Mouse (Mus musculus) MEL (cell line): Measurements from ENCODE around the gene Dnah17. TPM values are rescaled to one million over a fixed set of nuclear protein-coding genes. Genes with fewer than 3 reads are reported as not detected.

Experiments used
- DNase-seq: peaks from one replicate; pipeline ENCODE4 v3.0.0; 2011; ENCODE audit warnings: low read depth, low spot score
- H3K27ac ChIP-seq: 2 replicates; pipeline ENCODE4 v1.5.1; 2012; ENCODE audit warnings: low read depth, mild to moderate bottlenecking, control low read depth, low read length, moderate library complexity; ENCODE audit not compliant: control insufficient read depth
- H3K27me3 ChIP-seq, 2 experiments: fragments of 150-350 bp in 1 of 2; sonication (generic) in 1 of 2; 2 replicates each; pipeline ENCODE4 v1.6.1; 2012; ENCODE audit warnings: low read length in 2 of 2, mild to moderate bottlenecking in 2 of 2, improper control_type of control experiment in 1 of 2, moderate library complexity in 1 of 2; ENCODE audit not compliant: insufficient read depth in 2 of 2, control insufficient read depth in 1 of 2
- H3K36me3 ChIP-seq, 2 experiments: 2 replicates each; pipeline ENCODE4 v1.6.1; 2012 to 2014; ENCODE audit warnings: low read length in 2 of 2, improper control_type of control experiment in 1 of 2, inconsistent platforms in 1 of 2, mild to moderate bottlenecking in 1 of 2; ENCODE audit not compliant: insufficient read depth in 2 of 2, control insufficient read depth in 1 of 2
- H3K4me1 ChIP-seq, 2 experiments: fragments of 150-350 bp in 1 of 2; sonication (generic) in 1 of 2; 2 replicates each; pipeline ENCODE4 v1.6.1; 2012; ENCODE audit warnings: low read length in 2 of 2, improper control_type of control experiment in 1 of 2, mild to moderate bottlenecking in 1 of 2; ENCODE audit not compliant: insufficient read depth in 2 of 2, control insufficient read depth in 1 of 2
- H3K4me3 ChIP-seq, 2 experiments: fragments of 150-350 bp in 1 of 2; sonication (generic) in 1 of 2; 2 replicates each; pipeline ENCODE4 v1.5.1; 2012; ENCODE audit warnings: low read depth in 2 of 2, low read length in 2 of 2, mild to moderate bottlenecking in 2 of 2, moderate library complexity in 2 of 2, control low read depth in 1 of 2, improper control_type of control experiment in 1 of 2; ENCODE audit not compliant: control insufficient read depth in 1 of 2, insufficient read depth in 1 of 2
- H3K79me2 ChIP-seq: 2 replicates; pipeline ENCODE4 v1.6.1; 2012; ENCODE audit warnings: mild to moderate bottlenecking, low read length, moderate library complexity; ENCODE audit not compliant: control insufficient read depth, poor library complexity, insufficient read depth
- H3K9ac ChIP-seq: 2 replicates; pipeline ENCODE4 v1.6.1; 2012; ENCODE audit warnings: low read depth, mild to moderate bottlenecking, control low read depth, low read length, moderate library complexity; ENCODE audit not compliant: control insufficient read depth, poor library complexity, severe bottlenecking
- H3K9me3 ChIP-seq: fragments of 150-350 bp; sonication (generic); replicated peaks from 2 replicates; pipeline ENCODE4 v1.6.1; 2012; ENCODE audit warnings: mild to moderate bottlenecking, low read length, improper control_type of control experiment, moderate library complexity; ENCODE audit not compliant: insufficient read depth
- BHLHE40 ChIP-seq: IDR thresholded peaks from 2 replicates; pipeline ENCODE4 v1.6.1; 2012; ENCODE audit warnings: low read depth, mild to moderate bottlenecking, inconsistent platforms, low read length, improper control_type of control experiment, borderline replicate concordance
- CHD1 ChIP-seq: IDR thresholded peaks from 2 replicates; pipeline ENCODE4 v1.6.1; 2012; ENCODE audit warnings: low read depth, mild to moderate bottlenecking, inconsistent platforms, low read length, improper control_type of control experiment
- GABPA ChIP-seq: IDR thresholded peaks from 2 replicates; pipeline ENCODE4 v1.6.1; 2012; ENCODE audit warnings: low read depth, mild to moderate bottlenecking, inconsistent platforms, low read length, improper control_type of control experiment, moderate library complexity
- GATA1 ChIP-seq: IDR thresholded peaks from 2 replicates; pipeline ENCODE4 v1.6.1; 2011; ENCODE audit warnings: low read depth, low read length, improper control_type of control experiment
- KAT2A ChIP-seq: conservative IDR thresholded peaks from 2 replicates; pipeline ENCODE4 v1.6.1; 2012; ENCODE audit warnings: low read depth, low read length, improper control_type of control experiment, inconsistent platforms
- MAX ChIP-seq: IDR thresholded peaks from 2 replicates; pipeline ENCODE4 v1.6.1; 2011; ENCODE audit warnings: low read length, improper control_type of control experiment
- MAZ ChIP-seq: IDR thresholded peaks from 2 replicates; pipeline ENCODE4 v1.6.1; 2012; ENCODE audit warnings: low read depth, mild to moderate bottlenecking, inconsistent platforms, low read length, improper control_type of control experiment
- MXI1 ChIP-seq: IDR thresholded peaks from 2 replicates; pipeline ENCODE4 v1.6.1; 2011; ENCODE audit warnings: mild to moderate bottlenecking, low read depth, low read length, improper control_type of control experiment
- POLR2AphosphoS2 ChIP-seq: IDR thresholded peaks from 2 replicates; pipeline ENCODE4 v1.6.1; 2011; ENCODE audit warnings: low read length, improper control_type of control experiment
- POLR2AphosphoS5 ChIP-seq: IDR thresholded peaks from 2 replicates; pipeline ENCODE4 v1.6.1; 2012; ENCODE audit warnings: low read depth, borderline replicate concordance, mild to moderate bottlenecking, inconsistent platforms, low read length, moderate library complexity, mixed read lengths
- SIN3A ChIP-seq: IDR thresholded peaks from 2 replicates; pipeline ENCODE4 v1.6.1; 2012; ENCODE audit warnings: low read length, improper control_type of control experiment, inconsistent platforms
- TAL1 ChIP-seq: IDR thresholded peaks from 2 replicates; pipeline ENCODE4 v1.6.1; 2012; ENCODE audit warnings: mild to moderate bottlenecking, inconsistent platforms, low read length, moderate library complexity, mixed read lengths
- TCF12 ChIP-seq: IDR thresholded peaks from 2 replicates; pipeline ENCODE4 v1.6.1; 2014; ENCODE audit warnings: low read depth, mild to moderate bottlenecking, inconsistent platforms, low read length, improper control_type of control experiment, moderate library complexity
- UBTF ChIP-seq: IDR thresholded peaks from 2 replicates; pipeline ENCODE4 v1.6.1; 2012; ENCODE audit warnings: low read depth, mild to moderate bottlenecking, inconsistent platforms, low read length, improper control_type of control experiment, moderate library complexity, borderline replicate concordance; ENCODE audit not compliant: insufficient read depth
- ZC3H11A ChIP-seq: IDR thresholded peaks from 2 replicates; pipeline ENCODE4 v1.6.1; 2012; ENCODE audit warnings: low read depth, mild to moderate bottlenecking, inconsistent platforms, low read length, improper control_type of control experiment
- ZMIZ1 ChIP-seq: IDR thresholded peaks from 2 replicates; pipeline ENCODE4 v1.6.1; 2012; ENCODE audit warnings: low read depth, mild to moderate bottlenecking, inconsistent platforms, low read length, improper control_type of control experiment, moderate library complexity
- polyA plus RNA-seq, 2 experiments: library from polyadenylated mRNA; stranded (reverse) in 1 of 2; unstranded in 1 of 2; fragments of >175 nt in 1 of 2; fragments of >200 nt in 1 of 2; gene quantifications; 2 replicates each; pipeline versions ENCODE4 v1.2.1 to v1.2.4; 2012; ENCODE audit warnings: low replicate concordance in 2 of 2, low read depth in 1 of 2; ENCODE audit not compliant: insufficient read length in 2 of 2, insufficient read depth in 1 of 2, missing spikeins in 1 of 2
- total RNA-seq: library from RNA; depleted of rRNA; stranded (reverse); fragments of 300-350 nt; gene quantifications from 2 replicates; pipeline ENCODE4 v1.2.3, GENCODE M21; 2012

Gene Dnah17
- total and polyA plus RNA-seq, 3 experiments = 0.04 to 0.21 TPM; not detected in 1

DNA sequence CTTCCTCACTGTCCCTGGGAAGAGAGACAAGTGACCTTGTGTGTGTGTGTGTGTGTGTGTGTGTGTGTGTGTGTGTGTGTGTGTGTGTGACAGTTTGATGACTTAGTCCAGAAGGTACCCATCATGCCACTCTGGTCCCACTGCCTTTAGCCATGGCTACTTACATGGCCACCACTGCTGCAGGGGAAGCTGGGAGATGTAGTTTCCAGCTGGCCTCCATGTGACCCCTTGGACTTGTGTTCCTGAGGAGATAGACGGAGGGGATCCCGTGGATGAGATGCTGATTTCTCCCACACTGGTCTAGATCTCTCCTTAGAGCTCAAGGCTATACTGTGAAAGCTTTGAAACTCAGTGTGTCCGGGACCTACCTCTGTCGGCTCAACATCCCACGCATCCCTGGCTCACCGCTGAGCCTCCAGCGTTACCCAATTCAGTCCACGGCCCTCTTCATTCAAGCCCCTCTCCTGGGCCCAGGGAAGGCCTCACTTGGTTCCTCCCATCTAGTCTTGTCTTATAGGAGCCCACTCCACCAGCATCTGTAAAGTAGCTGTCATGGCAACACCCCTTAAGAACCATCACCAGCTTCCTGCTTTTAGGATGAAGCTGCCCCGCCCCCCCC is 2.8 kb upstream of the Dnah17 start:
- Histone ChIP-seq H3K9ac (no peak overlapping the region), H3K36me3 (no peaks in the 10 kb centered on the region), H3K4me1 (peaks cover 0 to 3% of the 10 kb centered on the region in 2 experiments; a peak in 1 of 4 replicates), H3K4me3 (no peak overlapping the region), H3K27me3 (no peaks in the 10 kb centered on the region), H3K79me2 (no peaks in the 10 kb centered on the region), H3K27ac (no peak overlapping the region), H3K9me3 (no peaks in the 10 kb centered on the region)
- DNase-seq = no peak
- TF ChIP-seq UBTF (no peak), ZC3H11A (no peak), TAL1 (no peak), ZMIZ1 (no peak), GABPA (no peak), KAT2A (no peak), BHLHE40 (no peak), CHD1 (no peak), SIN3A (no peak), POLR2AphosphoS5 (no peak), TCF12 (no peak), GATA1 (no peak), POLR2AphosphoS2 (no peak)

- H3K4me3 ChIP-seq = no peak overlapping the region
- H3K27ac ChIP-seq = no peak overlapping the region
- no peaks in the 10 kb centered on the region for H3K36me3 ChIP-seq
- no peaks in the 10 kb centered on the region for H3K79me2 ChIP-seq
- TF ChIP-seq MAX = no peak
- no peak for TF ChIP-seq TCF12
- H3K9ac ChIP-seq = no peak overlapping the region
- DNase-seq = no peak
- H3K27me3 ChIP-seq = no peaks in the 10 kb centered on the region
- H3K9me3 ChIP-seq = no peaks in the 10 kb centered on the region
- H3K4me1 ChIP-seq = peaks cover 0 to 3% of the 10 kb centered on the region in 2 experiments; a peak in 1 of 4 replicates
Observed at GRCm38 (mm10) chr11:118132136-118132535, 1.7 kb upstream of the Dnah17 start.

- H3K9me3 ChIP-seq = no peaks in the 10 kb centered on the region
- no peak overlapping the region for H3K4me3 ChIP-seq
- H3K9ac ChIP-seq = no peak overlapping the region
- no peaks in the 10 kb centered on the region for H3K79me2 ChIP-seq
- 0 out of 4 replicates have a peak, but pooled peaks cover 0 to 3% of the 10 kb centered on the region in 2 experiments for H3K4me1 ChIP-seq
- H3K36me3 ChIP-seq = no peaks in the 10 kb centered on the region
- no peak overlapping the region for H3K27ac ChIP-seq
- DNase-seq = no peak
- no peak for TF ChIP-seq MXI1
- TF ChIP-seq GATA1 = no peak
- TF ChIP-seq BHLHE40 = no peak
- TF ChIP-seq KAT2A = no peak
- no peak for TF ChIP-seq CHD1
- TF ChIP-seq MAZ = no peak
- no peaks in the 10 kb centered on the region for H3K27me3 ChIP-seq
Observed at GRCm38 (mm10) chr11:118129812-118130211, 622 bp downstream of the Dnah17 start.
